Mouse (Mus musculus) heart, adult 11 months (tissue): Measurements from ENCODE around the gene Echdc1.
A peak's percentile ranks its signal among the peaks of the same experiment; 100 is the strongest.
"Not testable (repeated sequence)": the region's sequence is repeated elsewhere in the genome, so short reads cannot be mapped to it uniquely, and the experiment has no call there.

ENCODE experiments used
- DNase-seq: peaks from one replicate; pipeline ENCODE4 v3.0.0; 2022

Echdc1 gene

GRCm38 (mm10) chr10:29313064-29313638 lies at the start of gene Echdc1:
Echdc1 (plus strand) TSS chr10:29313166.
- DNase-seq: peak; percentile 99

DNA sequence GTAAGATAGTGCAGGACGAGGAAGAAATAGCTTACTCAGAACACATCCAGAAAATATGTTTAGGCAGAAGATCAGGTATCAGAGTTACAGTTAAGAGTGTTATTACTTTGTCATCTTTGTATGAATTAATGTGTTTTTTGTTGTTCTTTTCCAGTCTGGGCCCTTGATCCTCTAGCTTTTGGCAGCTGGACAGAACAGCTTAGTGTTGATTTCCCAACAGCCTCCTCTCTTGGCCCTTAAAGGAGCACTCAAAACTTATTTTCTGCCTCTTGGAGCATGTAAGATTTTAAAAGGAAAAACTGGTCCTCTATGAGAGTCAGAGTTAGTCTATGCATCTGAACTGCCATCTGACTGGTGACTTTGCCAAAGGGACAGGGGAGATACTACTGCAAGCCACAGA lies 31.2 kb upstream of the Echdc1 start:
- no peak for DNase-seq

DNA sequence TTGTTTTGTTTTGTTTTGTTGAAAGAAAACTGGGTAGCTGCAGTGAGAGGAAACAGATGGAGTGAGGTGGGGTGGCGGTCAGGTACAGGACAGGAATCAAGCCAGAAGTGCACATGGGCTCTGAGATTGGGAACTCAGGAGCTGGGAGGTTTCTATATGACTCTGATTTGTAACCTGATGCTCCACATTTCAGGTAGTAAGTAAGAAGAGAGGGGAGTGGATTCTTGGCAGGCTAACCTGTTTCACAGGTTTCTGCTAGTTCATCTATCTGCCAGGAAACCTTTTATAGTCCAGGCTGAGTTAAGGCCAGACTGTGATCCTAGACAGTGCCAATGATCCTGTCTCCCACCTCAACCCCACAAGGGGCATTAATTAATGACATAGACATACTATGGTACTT lies 27.2 kb upstream of the Echdc1 start:
- no peak for DNase-seq

DNA sequence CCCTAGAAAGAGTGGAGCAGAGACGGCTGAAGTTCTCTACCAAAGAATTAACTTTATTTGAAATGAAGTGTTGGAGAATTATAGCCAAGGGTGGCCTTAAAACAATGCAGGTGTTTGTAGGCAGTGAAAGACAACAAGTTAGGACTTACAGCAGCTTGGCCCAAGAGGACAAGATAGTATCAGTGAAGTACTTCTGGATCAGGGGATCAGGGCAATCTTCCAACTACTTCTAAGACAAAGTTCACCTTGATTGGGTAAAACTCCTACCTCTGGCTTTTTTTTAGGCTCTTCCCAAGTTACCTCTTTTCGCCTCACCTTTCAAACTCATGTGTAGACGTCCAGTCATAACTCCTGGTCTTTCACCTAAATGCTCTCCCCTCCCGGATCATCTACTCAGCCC lies 10.7 kb upstream of the Echdc1 start:
- no peak for DNase-seq

- DNase-seq: no peak
Observed at GRCm38 (mm10) chr10:29311480-29312219, 1.3 kb upstream of the Echdc1 start.

DNA sequence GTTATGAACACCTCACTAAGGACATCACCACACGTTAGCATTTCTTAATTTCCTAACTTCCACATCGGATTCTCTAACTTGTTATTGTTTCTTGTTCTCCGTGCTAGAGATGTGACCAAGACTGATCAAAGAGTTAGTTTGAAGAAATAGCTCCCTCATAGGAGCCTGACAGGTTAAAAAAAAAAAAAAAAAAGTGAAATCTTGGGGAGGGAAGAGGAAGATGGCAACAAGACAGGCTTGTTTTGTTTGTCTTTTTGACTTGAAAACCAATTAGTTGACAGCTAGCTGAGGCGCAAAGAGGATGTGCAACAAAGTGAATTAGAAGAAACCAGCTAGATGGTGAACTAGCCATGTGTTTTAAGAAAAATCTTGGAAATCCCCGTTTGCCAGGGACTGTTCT lies 939 bp downstream of the Echdc1 start:
- DNase-seq: no peak

DNA sequence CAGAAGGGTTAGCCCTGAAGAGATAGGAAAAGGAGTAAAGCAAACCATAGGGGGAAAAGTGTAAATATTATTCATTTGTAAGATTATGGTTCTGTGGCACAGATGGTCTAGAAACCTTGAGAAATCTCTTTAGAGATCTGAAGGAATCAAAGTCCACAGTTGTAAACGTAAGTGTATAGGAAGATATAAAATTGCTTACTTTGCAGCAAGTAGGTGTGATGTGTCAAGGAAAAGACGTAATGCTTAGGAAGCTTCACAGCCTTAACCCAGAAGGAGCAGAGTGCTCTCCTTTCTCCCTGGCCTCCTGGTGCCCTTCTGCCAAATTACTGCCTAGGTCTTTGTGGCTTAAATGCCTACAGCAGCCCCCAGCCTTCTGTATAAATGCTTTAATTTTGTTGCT lies 11.9 kb downstream of the Echdc1 start:
- DNase-seq: no peak

DNA sequence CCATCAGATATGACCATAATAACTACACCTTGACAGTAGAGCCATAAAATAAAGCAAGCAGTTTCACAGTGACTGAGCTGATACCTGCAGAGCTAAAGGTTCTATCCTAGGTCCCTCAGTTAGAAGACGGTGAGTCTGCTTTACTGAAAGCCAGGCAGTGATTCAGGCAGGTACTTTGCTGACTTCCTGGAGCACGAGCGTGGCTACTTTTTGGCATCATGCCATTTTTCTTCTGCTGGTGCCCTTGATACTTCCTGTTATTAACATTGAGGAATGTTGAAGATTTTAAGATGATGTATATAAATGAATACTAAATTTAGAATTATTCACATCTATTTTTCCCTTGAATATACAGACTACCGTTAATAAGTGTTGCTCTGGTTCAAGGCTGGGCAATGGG lies 20.9 kb downstream of the Echdc1 start:
- DNase-seq: peak; percentile 43

GRCm38 (mm10) chr10:29338355-29339056 lies 25.5 kb downstream of the Echdc1 start:
- DNase-seq: peak; percentile 82

GRCm38 (mm10) chr10:29344232-29344631 lies 31.3 kb downstream of the Echdc1 start:
- DNase-seq: peak; percentile 50

GRCm38 (mm10) chr10:29346638-29347037 lies 33.7 kb downstream of the Echdc1 start:
- peak; percentile 71 for DNase-seq

- DNase-seq: peak; percentile 74
Observed at GRCm38 (mm10) chr10:29351420-29351819, 38.5 kb downstream of the Echdc1 start.

- DNase-seq: peak; percentile 83
Observed at GRCm38 (mm10) chr10:29352575-29352974, 39.6 kb downstream of the Echdc1 start.

DNA sequence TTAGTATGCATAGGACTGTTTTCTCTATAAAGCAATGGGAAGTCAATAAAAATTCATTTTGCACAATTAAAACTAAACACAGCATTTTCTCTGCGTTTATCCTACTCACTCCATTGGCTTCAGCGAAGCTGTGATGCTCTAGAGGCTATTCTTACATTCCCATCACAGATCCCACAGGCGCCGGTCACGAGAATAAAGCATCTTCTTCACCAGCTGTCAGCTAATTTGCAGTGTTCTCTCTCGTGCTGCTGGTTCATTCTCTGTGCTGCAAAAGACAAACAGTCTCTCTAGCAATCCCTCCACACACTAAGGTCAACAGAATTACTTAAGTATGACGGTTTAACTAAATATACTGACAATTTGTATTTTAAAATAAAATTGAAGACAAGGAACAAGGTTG lies 41.2 kb downstream of the Echdc1 start:
- DNase-seq: no peak

DNA sequence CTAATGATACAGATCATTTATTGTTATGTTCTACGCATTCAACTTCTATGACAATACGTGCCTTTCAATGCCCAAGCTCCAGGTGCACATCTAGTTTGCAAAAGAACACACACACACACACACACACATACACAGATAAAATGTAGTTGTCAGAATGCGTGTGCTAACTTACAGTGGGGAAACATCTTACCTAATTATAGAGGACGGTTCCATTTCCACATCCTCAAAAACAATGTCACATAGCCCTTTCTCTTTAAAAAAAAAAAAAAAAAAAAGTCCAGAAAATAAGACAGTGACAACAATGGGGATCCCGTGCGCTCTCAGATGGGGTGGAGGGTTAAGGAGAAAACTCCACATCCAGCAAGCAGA lies 48.1 kb downstream of the Echdc1 start:
- no peak for DNase-seq

DNA sequence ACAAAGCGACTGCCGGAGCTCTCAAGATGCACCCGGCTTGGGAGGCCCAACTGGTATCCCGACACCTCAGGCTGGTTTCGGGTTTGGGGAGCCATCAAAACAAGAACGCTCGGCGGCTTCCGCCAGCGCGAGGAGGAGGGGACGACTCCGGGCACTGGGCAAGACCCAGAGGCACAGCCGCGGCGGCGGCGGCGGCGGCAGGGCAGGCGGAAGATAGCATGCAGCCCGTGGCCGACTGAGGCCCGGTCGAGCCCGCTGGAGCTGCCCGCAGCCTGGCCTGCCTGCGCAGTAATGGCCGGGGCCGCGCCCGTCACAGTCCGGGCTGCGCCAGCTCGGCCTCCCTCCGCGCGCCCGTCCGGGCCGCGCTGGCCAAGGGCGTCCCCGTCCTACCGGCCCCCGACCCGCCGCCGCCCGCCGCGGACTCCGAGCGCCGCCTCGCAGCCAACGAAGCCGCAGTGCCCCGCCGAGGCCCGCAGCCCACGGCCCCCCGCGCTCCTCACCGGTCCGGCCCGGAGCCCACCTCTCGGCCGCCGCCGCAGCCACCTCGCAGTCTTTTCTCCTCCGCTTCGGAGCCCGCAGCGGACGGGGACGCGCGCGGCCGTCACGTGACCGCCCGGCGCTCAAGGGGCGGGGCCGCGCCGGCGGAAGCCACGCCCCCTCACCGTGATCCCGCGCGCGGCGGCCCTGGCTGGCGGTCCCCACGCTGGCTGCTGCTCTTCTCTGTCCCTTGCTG lies 48.7 kb downstream of the Echdc1 start:
- peak; percentile 99 for DNase-seq

DNA sequence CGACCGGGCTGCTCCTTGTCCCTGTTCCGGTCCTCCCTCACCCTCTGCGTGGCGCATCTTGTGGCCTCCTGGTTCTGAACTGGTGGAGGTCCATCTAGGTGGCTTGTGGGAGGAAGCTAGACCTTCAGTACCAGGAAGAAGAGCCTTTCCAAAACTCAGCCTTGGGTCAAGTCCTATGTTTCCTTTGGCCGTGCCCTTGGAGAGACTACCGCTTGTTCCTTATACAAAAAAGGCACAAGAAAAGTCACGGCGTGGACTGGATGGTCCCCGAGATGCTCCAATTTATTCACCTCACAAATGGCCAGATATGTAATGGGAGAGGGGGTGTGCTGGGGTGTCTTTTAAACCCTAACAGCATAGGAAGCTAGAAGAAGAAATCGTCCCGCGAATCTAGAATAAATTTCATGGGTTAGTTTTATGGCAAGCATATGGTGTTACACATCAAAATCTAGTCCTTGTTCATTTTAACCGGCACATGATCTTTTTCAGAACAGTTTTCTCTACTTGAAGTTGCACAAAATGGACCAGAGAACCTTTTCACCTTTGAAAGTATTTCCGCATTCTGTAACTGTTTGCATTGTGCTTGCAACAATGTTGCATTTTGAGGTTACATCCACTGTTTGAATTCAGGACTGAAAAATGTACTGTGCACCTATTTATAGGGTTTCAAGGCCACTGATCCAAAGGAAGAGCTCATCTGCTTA lies 49.4 kb downstream of the Echdc1 start, which contains the start of gene Rnf146:
TSS of gene Rnf146 (minus strand) at position 246 of the 704 bp plus-strand sequence.
- no peak for DNase-seq

- DNase-seq: peak; percentile 57
Observed at GRCm38 (mm10) chr10:29374065-29374464, 61.1 kb downstream of the Echdc1 start.

GRCm38 (mm10) chr10:29381558-29381957 lies 68.6 kb downstream of the Echdc1 start:
- DNase-seq: no peak

- DNase-seq: not testable (repeated sequence)
Observed at GRCm38 (mm10) chr10:29394890-29395289, 81.9 kb downstream of the Echdc1 start.
